Mouse (Mus musculus): ENCODE measurements around the gene Olfr1341. TPM values are rescaled to one million over a fixed set of nuclear protein-coding genes. Genes with fewer than 3 reads are reported as not detected.

Gene Olfr1341
- polyA plus RNA-seq, 1 experiment from 2014 or later: not detected

- peaks cover 10% of the 10 kb centered on the region for H3K4me1 ChIP-seq (replicated peaks)
- no peak overlapping the region for H3K27ac ChIP-seq
- H3K4me3 ChIP-seq (replicated peaks): no peak overlapping the region; the same call in 1 of the 2 replicates
- H3K36me3 ChIP-seq: no peaks in the 10 kb centered on the region
- H3K4me2 ChIP-seq (replicated peaks): peak overlapping the region; percentile 20
- H3K9ac ChIP-seq (replicated peaks): no peak overlapping the region
- no peaks in the 10 kb centered on the region; the same call in none of the 2 replicates for H3K9me3 ChIP-seq
- no peak for ATAC-seq
- 2% methylated on average over 16 of the region's 16 CpGs for WGBS
- peaks cover 25% of the 10 kb centered on the region for H3K27me3 ChIP-seq
Measured at GRCm38 (mm10) chr4:118741881-118742280, 38.6 kb downstream of the Olfr1341 start.

GRCm38 (mm10) chr4:118758637-118759036 lies 55.3 kb downstream of the Olfr1341 start, which contains the start of gene Olfr1338:
Gene Olfr1338 (minus strand): TSS chr4:118758737.
- Histone ChIP-seq H3K4me3 (replicated peaks) (no peak within 1 kb of the TSS), H3K4me2 (replicated peaks) (no peak within 1 kb of the TSS), H3K27me3 (no peaks in the 10 kb centered on the region), H3K4me1 (replicated peaks) (no peaks in the 10 kb centered on the region), H3K9ac (replicated peaks) (no peak within 1 kb of the TSS), H3K27ac (no peak within 1 kb of the TSS), H3K9me3 (no peaks in the 10 kb centered on the region), H3K36me3 (no peaks in the 10 kb centered on the region)
- 85% methylated on average over 1 of the region's 1 CpGs for WGBS
- ATAC-seq: no peak

Other genes starting within 250 kb of the Olfr1341 start
- gene Mpl, start 246.0 kb upstream of the Olfr1341 start, polyA plus RNA-seq (2015; fragmentation: Nextera tagmentation; extraction: Ambion mirVana): 0.19 TPM in 2 replicates
- gene Tie1, start 213.5 kb upstream of the Olfr1341 start, polyA plus RNA-seq (2015; fragmentation: Nextera tagmentation; extraction: Ambion mirVana): 13.7 and 14.4 TPM in 2 replicates
- gene 2610528J11Rik, start 176.5 kb upstream of the Olfr1341 start, polyA plus RNA-seq (2015; fragmentation: Nextera tagmentation; extraction: Ambion mirVana): 0.16 TPM in 1 of 2 replicates, not detected in the other
- gene Tmem125, start 159.5 kb upstream of the Olfr1341 start, polyA plus RNA-seq (2015; fragmentation: Nextera tagmentation; extraction: Ambion mirVana): 0.22 TPM in 1 of 2 replicates, not detected in the other
- gene Cfap57, start 82.7 kb upstream of the Olfr1341 start, polyA plus RNA-seq (2015; fragmentation: Nextera tagmentation; extraction: Ambion mirVana): 1.5 and 1.6 TPM in 2 replicates
- gene Ebna1bp2, start 82.7 kb upstream of the Olfr1341 start, polyA plus RNA-seq (2015; fragmentation: Nextera tagmentation; extraction: Ambion mirVana): 121 and 128 TPM in 2 replicates
- gene Olfr62, start 44.6 kb upstream of the Olfr1341 start, polyA plus RNA-seq (2015; fragmentation: Nextera tagmentation; extraction: Ambion mirVana): not detected in 2 replicates
- gene Olfr1342, start 10.8 kb upstream of the Olfr1341 start, polyA plus RNA-seq (2015; fragmentation: Nextera tagmentation; extraction: Ambion mirVana): not detected in 2 replicates
- gene Olfr1340, start 16.6 kb downstream of the Olfr1341 start, polyA plus RNA-seq (2015; fragmentation: Nextera tagmentation; extraction: Ambion mirVana): not detected in 2 replicates
- not detected in 2 replicates for gene Olfr1339, start 28.7 kb downstream of the Olfr1341 start, polyA plus RNA-seq (2015; fragmentation: Nextera tagmentation; extraction: Ambion mirVana)
- not detected in 2 replicates for gene Olfr1338, start 55.2 kb downstream of the Olfr1341 start, polyA plus RNA-seq (2015; fragmentation: Nextera tagmentation; extraction: Ambion mirVana)
- not detected in 2 replicates for gene Olfr1337, start 79.1 kb downstream of the Olfr1341 start, polyA plus RNA-seq (2015; fragmentation: Nextera tagmentation; extraction: Ambion mirVana)
- not detected in 2 replicates for gene Olfr1335, start 106.4 kb downstream of the Olfr1341 start, polyA plus RNA-seq (2015; fragmentation: Nextera tagmentation; extraction: Ambion mirVana)
- gene Olfr1333, start 132.8 kb downstream of the Olfr1341 start, polyA plus RNA-seq (2015; fragmentation: Nextera tagmentation; extraction: Ambion mirVana): not detected in 2 replicates
- gene Olfr1331, start 161.1 kb downstream of the Olfr1341 start, polyA plus RNA-seq (2015; fragmentation: Nextera tagmentation; extraction: Ambion mirVana): not detected in 2 replicates
- gene Olfr1330, start 185.1 kb downstream of the Olfr1341 start, polyA plus RNA-seq (2015; fragmentation: Nextera tagmentation; extraction: Ambion mirVana): not detected in 2 replicates
- gene Olfr1329, start 213.9 kb downstream of the Olfr1341 start, polyA plus RNA-seq (2015; fragmentation: Nextera tagmentation; extraction: Ambion mirVana): not detected in 2 replicates
- gene Olfr1328, start 235.1 kb downstream of the Olfr1341 start, polyA plus RNA-seq (2015; fragmentation: Nextera tagmentation; extraction: Ambion mirVana): not detected in 2 replicates

Measured in midbrain, embryonic 13.5 days (tissue).